Mouse (Mus musculus): Measurements from ENCODE around the gene Lrrk1.

Gene Lrrk1

GRCm38 (mm10) chr7:66250030-66250429 is 138.1 kb downstream of the Lrrk1 start:
- peak; percentile 80 for DNase-seq (ENCODE audit: low spot score)

DNA sequence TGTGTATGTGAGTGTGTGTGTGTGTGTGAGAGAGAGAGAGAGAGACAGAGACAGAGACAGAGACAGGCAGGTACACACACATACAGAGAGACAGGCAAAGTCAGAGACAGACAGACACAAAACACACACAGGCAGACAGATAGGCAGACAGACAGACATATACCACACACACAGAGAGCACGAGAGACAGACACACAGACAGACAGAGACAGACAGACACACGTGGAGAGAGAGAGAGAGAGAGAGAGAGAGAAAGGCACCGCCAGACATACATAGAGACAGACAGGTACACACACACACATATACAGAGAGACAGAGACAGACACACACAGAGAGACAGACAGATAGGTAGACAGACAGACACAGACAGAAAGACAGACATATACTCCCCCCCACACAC is 138.7 kb downstream of the Lrrk1 start:
- DNase-seq (ENCODE audit: low spot score) = peak; percentile 0

- peak; percentile 1 for DNase-seq (ENCODE audit: low spot score)
Observed at GRCm38 (mm10) chr7:66249020-66249419, 139.1 kb downstream of the Lrrk1 start.

GRCm38 (mm10) chr7:66248270-66248669 is 139.9 kb downstream of the Lrrk1 start:
- DNase-seq (ENCODE audit: low spot score) = peak; percentile 1

DNA sequence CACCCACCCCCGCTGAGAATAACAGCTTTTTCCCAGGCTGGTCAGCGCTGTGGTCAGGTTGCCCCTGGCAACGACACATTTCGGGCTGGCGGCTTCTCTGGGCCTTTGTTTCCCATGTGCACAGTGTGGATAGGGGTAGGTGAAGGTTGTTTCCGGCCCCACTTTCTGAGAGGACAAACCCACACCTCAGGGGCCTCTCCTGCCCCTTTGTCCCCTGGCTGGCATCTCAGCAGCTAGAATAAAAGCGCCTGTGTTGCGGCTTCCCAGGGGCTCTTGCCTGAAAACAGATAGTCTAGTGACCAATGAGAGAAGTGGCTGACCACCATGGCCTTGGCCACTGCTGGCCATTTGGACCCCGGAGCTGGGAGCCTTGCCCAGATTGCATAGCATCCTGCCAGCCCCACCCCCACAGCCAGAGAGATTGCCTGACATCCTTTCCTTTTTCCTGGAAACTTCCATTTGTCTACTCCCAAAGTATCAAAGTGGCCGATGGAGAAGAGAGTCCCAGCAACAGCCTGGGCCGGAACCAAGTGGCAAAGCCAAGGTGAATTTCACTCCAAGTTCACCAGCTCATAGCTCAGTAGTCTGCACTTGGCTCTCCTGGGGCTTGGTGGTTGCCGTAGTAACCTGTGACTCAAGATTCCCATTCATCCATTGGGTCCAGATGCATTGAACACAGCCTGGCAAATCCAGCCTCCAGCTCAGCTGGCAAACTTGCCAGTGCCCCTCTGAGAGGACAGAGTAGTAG is 140.7 kb downstream of the Lrrk1 start:
- DNase-seq (ENCODE audit: low spot score) = peak; percentile 24

- DNase-seq (ENCODE audit: low spot score) = peak; percentile 2
Observed at GRCm38 (mm10) chr7:66246716-66247235, 141.4 kb downstream of the Lrrk1 start.

DNA sequence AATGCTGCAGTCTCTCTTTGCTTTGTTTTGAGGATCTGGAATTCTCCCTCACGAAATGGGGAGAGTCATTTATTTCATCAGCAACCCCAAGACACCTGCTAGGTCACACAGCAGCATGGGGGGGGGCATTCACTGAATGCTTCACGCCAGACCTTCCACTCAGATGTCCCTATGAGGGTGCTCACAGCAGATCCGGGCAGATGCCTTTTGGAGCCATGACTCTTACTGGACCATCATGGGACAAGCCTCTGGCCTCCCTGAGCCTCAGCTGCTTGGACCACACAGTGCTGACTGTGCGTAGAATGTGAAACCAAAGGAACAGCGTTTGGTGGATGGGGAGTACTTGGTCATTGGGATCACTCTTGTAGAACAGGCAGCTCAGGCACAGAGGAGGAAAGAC is 142.5 kb downstream of the Lrrk1 start:
- DNase-seq (ENCODE audit: low spot score) = peak; percentile 2

- peak; percentile 2 for DNase-seq (ENCODE audit: low spot score)
Observed at GRCm38 (mm10) chr7:66243766-66244325, 144.3 kb downstream of the Lrrk1 start.

DNA sequence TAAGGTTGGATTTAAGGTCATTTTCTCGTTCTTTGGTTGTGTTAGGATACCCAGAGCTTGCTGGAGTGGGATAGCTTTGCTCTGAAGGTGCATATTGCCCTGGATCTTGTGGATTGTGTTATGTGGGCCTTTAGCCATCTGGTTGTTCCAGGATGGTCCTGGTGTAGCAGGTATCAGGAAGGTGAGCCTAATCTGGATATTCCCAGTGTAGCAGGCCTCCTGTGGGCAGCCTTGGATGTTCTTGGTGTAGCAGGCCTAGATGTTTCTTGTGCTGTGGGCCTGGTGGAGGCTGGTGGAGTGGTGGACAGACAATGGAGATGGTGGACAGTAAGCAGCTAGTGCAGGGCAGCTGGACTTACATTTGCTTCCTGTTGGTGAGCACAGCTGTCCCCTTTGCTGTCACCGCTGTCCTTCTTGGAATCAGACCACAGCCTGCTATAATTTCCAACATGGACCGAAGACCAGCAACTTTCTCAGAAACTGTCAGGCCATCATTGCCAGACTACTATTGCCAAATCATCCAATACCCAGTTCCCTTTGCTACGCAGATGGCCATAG is 146.2 kb downstream of the Lrrk1 start:
- DNase-seq (ENCODE audit: low spot score) = no peak

- DNase-seq (ENCODE audit: low spot score) = no peak
Observed at GRCm38 (mm10) chr7:66238157-66238556, 150.0 kb downstream of the Lrrk1 start.

GRCm38 (mm10) chr7:66233947-66234516 is 154.1 kb downstream of the Lrrk1 start:
- DNase-seq (ENCODE audit: low spot score) = no peak

DNA sequence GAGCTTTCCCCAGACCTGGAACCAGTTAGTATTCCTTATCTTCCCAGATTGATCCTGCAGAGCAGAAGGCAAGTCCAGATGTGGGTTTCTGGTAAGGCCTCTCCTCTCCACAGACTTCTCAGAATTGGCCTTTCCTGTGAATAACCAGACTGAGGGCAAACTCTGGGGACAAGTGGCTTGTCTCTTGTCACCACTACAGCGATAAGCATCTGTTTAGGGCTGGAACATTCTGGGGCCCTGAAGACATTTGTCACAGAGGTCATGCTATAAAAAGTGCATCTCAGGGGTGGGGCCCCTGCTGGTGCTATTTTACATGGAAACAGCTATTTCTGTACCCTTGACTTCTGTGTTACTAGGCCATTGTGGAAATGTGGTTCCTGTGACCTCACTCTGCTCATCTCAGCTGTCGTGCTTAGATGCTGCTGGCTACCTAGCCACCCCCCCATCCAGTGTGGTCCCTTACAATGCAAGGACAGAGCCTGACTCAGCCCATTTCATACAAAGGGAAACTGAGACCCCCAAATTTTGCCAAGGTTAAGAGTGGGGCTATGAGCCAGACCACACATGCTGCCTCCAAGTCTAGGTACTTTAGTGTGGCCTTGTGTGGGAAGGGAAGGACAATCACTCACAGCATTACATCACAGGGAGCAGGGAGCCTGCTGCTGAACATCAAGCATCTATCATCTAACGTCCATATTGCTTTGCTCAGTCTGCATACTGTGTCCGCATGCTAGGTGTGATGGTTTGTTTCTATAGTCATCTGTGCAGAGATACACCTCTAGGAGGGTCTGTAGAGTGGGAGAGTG is 154.8 kb downstream of the Lrrk1 start:
- no peak for DNase-seq (ENCODE audit: low spot score)

DNA sequence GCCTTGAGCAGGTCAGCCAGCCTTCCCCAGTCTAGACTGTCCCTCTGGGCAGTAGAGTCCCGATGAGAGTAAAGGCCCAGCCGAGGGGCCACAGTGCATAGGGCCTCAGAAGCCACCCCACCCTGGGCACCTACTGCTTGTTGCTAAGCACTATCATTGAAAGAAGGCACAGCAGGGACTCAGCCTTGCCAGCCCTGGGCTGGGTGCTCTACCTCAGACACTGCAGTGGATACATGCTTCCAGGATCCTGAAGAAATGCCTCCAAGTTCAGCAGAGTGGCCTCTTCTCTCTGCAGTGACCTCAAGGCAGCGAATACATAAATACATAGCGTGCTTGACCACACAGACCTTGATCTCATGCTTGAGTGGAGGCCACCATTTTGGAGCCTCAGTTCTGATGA is 156.3 kb downstream of the Lrrk1 start:
- no peak for DNase-seq (ENCODE audit: low spot score)

DNA sequence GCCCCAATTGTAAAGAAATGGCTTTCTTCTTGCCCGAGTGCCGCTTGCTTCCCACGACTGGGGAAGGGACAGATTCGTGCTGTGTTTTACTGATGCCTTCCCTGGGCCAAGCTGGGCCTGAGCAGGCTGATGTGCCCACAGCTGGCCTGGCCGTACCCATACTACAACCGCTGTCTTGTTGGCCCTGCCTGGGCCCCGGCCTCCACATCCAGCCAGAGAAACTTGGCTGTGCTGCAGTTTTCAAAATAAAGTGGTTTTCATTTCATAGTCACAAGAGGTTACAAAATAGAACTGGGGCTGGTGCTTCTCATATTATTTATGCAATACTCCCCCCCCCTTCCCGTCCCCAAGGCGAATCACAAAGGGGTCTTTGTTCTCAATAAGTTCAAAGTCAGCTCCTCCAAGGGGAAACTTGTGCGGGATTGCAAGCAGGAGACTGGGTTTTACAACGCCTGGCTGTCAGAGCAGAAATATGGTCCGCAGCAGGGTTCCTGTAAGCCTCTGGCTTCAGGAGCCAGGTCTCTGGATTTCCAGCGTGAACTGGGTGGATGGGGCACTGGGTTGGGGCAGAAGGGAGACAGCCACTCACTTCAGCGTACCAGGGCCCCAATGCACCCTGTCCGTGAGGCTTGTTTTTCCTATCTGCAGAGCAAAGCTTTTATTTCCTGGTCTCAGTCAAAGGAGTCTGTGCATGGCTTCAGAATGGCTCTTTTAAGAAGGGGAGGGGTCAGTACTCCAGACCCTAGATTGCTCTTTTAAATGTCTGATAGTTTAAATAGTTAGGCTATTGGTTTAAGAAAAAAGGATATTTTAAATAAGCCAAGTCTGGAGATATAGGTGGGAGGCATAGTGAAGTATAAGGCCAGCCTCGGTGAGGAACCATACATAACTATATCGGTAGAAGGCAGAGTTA is 157.3 kb downstream of the Lrrk1 start:
- DNase-seq (ENCODE audit: low spot score) = no peak

DNA sequence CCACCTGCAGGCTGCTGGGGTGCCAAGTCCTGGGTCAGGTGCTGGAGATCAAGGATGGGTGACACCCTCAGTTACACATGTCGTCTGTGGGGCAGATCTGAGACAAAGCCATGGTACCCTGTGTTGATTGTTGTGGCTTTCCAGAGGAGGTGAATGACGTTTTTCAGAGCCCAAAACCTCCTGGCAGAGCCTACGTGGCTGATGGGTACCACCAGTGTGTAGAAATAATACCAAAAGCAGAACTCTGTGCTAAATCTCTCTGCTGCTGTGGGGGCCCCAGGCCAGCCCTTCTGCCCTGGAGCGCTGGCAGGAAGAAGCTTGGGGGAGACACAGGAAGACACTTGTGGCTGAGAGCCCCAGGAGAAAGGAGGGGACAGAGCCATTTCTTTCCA is 157.9 kb downstream of the Lrrk1 start:
- DNase-seq (ENCODE audit: low spot score) = no peak

DNA sequence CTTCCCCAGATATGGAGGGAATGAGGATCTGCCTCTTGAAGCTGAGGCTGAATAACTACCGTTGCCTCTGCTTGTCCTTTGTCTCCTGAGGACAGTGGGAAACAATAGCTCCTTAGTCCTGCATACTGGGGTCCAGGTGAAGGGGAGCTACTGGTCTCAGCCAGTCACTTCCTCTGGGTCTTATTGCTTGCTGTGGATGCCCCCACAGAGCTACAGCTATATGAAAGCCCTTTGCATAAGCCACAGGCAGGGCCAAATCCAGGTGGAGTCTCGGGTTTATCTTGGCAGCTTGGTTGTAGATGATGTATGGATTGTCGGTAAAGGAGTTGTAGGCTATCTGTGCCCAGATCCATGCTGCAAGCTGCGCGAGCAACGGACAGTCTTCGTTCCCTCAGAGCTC is 158.7 kb downstream of the Lrrk1 start:
- DNase-seq (ENCODE audit: low spot score) = no peak

DNA sequence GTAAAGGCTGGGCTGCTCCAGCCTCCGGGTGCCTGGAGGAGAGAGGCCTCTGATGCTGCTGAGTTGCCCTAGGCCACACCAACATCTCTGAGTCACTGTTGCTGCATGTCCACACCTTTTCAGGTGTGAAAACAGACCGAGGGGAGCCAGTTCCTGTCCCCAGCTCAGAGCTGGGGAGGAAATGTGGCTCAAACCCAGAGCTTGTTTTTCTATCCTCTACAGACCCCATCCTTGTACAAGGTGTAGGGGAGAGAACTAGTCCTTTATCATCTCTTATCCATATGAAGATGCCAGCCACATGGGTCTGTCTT is 159.6 kb downstream of the Lrrk1 start:
- DNase-seq (ENCODE audit: low spot score) = no peak

DNA sequence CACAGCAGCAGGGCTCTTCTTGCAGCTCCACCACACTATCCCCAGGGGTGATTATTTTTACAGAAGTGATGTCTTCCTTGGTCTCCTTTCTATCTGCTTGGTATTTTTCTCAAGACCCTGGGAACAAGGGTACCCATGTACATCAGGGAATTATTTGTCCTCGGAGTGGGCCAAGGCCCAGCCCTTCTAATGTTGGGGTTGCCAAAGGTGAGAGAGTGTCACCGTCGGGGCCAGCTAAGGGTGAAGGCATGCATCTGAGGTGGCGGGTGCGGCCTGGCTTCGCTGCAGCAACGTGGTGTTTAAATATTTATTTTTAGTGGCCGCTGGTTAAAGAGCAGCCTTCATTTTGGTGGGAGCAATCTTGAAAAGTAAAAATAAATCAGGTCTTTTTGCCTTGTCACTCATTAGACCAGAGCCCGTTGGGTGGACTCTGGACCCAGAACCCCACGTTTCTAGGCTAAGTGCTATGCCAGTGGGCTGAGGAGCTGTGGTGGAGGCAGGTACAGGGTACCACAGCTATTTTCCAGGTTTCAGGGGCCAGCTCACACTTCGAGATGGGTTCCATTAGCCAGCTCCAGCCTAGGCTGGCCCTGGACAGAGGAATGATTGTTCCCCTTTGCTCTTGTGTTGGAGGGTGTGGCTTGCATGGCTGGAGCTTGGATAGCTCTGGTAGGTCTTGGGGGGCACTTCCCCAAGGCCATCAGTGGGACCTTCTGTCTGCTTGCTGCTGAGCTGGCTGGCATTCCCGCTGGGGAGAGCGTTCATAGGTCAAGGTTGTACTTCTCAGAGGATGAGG is 160.1 kb downstream of the Lrrk1 start:
- DNase-seq (ENCODE audit: low spot score) = no peak

- DNase-seq (ENCODE audit: low spot score) = no peak
Observed at GRCm38 (mm10) chr7:66225881-66226280, 162.3 kb downstream of the Lrrk1 start.

- DNase-seq (ENCODE audit: low spot score) = no peak
Observed at GRCm38 (mm10) chr7:66224541-66224940, 163.6 kb downstream of the Lrrk1 start.
